Mouse (Mus musculus) frontal cortex, adult 2 months (tissue): ENCODE results near the gene Ppm1l. TPM values are rescaled to one million over a fixed set of nuclear protein-coding genes. Genes with fewer than 3 reads are reported as not detected.

Experiments used
- DNase-seq, 2 experiments: peaks; one replicate each; pipeline ENCODE4 v3.0.0; 2022; ENCODE audit warnings: low spot score in 1 of 2; ENCODE audit errors: extremely low spot score in 1 of 2
- polyA plus RNA-seq: library from polyadenylated mRNA; depleted of rRNA; stranded (reverse); fragments of >200 nt; gene quantifications from 2 replicates; pipeline ENCODE4 v1.2.3, GENCODE M21; 2012; rRNA removed

Gene Ppm1l
- polyA plus RNA-seq, 1 experiment = 32.2 TPM

DNA sequence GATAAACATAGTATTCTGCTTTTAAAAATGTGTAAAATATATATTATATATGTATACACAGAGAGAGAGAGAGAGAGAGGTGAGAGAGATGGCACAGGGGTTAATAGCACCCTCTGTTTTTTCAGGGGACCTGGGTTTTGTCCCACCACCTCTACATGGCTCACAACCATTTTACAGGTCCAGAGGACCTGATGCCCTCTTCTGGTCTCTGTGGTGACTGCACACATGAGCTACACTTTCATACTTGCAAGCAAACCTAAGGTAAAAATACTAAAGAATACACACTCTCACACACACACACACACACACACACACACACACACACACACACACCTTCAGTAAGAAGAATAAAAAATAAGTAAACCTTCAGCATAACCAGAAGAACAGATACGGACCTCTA is 262.1 kb downstream of the Ppm1l start:
- DNase-seq = no peak

DNA sequence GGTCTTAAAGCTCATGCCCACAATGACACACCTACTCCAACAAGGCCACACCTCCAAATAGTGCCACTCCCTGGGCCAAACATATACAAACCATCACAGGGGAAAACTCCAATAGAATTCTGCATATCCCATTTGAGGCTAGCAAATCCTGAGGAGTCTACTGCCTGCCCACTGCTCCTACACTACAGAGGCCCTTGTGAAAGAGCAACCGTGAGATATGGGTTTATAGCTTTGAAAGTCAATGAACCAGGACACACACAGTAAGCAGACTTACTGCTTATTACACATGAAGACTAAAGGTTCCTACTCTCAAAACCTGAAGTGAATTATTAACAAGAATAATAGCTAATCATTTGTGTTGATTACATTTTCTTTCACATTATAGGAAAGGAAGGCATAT is 267.1 kb downstream of the Ppm1l start:
- no peak for DNase-seq

DNA sequence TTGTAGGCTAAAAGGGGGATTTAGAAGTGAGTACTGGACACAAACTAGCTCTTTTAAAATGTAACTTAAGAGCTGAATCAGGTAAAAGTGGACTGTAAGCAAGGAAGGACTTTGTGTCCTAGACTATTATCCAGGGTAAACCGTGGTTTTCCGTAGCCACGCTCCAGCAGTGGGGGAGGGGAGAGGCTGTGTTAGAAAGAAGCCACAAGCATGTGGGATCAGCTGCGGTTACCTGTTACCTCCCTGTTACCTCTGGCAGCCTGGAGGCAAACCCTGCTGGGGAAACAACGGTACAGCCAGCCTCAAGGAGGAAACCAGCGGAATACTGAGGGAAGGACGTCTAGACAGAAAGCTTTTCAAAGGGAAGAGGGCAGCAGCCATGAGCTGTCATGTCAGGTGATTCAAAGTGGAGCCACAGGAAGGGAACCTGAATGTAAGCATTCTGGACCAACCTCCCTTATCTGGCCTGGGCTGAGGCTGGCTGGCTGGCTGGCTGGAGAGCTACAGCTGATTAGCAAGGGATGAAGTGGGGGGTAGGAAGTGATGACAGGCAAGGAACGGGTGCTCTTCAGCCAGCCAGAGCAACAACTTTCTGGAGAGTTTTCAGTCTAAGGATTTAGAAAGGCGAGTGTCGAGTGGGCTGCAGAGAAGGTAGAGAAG is 271.6 kb downstream of the Ppm1l start:
- no peak for DNase-seq

GRCm38 (mm10) chr3:69593426-69593825 is 276.8 kb downstream of the Ppm1l start:
- no peak for DNase-seq

- DNase-seq = peak in 1 of 2 experiments; percentile 26
These were observed 277.4 kb downstream of the Ppm1l start for GRCm38 (mm10) chr3:69594071-69594470.

DNA sequence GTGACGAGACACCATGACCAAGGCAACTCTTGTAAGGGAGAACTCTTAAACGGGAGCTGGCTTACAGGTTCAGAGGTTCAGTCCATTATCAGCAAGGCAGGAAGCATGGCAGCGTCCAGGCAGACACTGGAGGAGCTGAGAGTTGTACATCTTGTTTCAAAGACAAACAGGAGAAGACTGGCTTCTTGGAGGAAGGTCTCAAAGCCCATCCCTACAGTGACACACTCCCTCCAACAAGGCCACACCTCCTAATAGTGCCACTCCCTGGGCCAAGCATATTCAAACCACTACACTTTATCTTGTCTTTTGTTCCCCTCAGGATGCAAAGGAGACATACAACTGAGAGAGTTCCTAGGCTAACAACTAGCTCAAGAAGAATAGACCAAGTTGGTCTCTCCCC is 279.5 kb downstream of the Ppm1l start:
- no peak for DNase-seq

- no peak for DNase-seq
These were observed 280.6 kb downstream of the Ppm1l start for GRCm38 (mm10) chr3:69597211-69597610.

- DNase-seq = no peak
These were observed 281.2 kb downstream of the Ppm1l start for GRCm38 (mm10) chr3:69597816-69598215.

DNA sequence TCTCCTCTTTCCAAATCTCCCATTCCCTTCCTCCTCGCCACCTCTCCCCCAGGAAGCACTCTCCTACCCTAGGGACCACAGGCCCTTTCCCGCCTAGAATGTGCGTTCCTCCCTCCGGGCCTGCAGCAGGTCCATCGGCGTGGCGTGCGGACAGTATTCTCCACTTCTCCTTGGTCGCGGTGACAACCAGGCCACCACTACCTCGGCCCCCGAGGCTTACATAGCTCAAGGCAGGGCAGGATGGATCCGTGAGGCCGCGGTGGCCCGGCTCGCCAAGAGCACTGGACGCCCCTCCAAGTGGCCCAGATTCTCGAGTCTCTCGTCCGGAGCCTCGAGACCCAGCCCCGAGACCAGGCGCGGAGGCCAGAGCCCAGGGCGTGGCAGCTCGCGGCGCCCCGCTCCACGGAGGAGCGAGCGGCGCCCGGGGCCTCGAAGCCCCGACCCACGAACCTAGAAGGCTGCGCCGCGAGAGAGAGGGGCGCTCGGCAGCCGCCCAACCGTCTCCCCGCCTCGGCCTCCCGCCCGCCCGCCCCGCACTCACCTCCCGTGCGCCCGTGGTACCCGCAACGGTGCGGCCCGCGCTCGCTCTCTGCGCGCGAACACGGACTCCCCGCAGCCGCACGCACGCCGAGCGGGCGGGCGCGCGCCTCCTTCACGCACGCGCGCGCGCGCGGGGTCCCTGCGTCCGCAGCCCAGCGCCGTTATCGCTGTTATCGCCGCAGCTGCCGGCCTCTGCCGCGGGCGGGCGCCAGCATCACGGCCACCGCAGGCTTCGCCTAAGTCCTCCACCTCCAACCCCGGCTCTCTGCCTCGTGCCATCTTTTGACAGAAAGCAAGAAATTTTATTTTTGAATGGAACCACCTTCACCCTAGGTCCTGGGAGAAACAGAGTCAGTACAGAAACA is 281.9 kb downstream of the Ppm1l start, which contains the start of gene B3galnt1:
TSS of gene B3galnt1 (minus strand) at position 700 of the 905 bp plus-strand sequence.
- DNase-seq = peak in 1 of 2 experiments; percentile 62

- DNase-seq = no peak
These were observed 282.5 kb downstream of the Ppm1l start for GRCm38 (mm10) chr3:69599166-69599500.

GRCm38 (mm10) chr3:69606923-69607322 is 290.3 kb downstream of the Ppm1l start:
- DNase-seq = no peak

DNA sequence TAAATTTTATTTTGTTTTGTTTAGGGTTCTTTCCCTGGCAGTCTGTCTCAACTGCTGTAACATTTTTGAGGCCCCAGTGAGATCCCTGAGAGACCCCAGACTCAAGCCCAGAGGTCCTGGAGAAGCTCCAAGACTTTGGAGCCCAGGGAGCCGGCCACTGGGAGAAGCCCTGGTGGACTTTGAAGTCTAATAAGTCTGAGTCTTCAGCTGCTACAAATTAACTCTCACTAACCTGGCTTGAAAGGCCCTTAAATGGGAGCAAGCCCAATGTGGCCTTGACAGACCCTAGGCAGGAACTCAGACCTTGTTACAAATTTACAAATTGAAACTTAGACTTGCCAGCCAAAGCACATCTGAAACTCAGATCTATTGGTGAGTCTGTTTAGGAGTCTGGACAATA is 290.8 kb downstream of the Ppm1l start:
- DNase-seq = no peak

DNA sequence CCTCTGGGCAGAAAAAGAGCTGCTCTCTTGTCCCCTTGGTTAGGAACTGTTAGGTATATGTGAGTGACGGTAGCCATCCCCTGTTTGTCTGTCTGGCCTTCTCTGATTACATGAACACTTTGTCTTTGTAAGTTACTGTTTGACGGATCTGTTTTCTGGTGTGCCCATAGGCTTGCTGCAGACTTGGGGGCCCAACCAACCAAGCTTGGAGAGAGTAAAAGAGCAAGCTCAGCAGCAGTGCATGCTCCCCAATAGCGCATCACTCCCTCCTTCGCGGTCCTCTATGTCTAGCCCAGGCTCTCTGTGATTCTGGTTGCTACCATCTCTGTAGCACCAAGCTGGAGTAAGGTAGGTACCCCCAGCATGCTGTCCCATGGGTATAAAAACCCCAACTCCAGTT is 291.2 kb downstream of the Ppm1l start:
- no peak for DNase-seq

Other genes starting within 250 kb of the Ppm1l start
- gene Kpna4, start 189.7 kb upstream of the Ppm1l start, polyA plus RNA-seq = 35.9 and 40.6 TPM in 2 replicates
- gene Arl14, start 94.4 kb upstream of the Ppm1l start, polyA plus RNA-seq = not detected in 2 replicates